Mouse (Mus musculus): Measurements from ENCODE around the gene Rb1. TPM values are rescaled to one million over a fixed set of nuclear protein-coding genes. Genes with fewer than 3 reads are reported as not detected.
A peak's percentile ranks its signal among the peaks of the same experiment; 100 is the strongest.

Gene Rb1
- 17.7 and 22.9 TPM in 2 replicates for polyA plus RNA-seq (2014; fragmentation: Nextera tagmentation; extraction: Ambion mirVana)

- H3K4me3 ChIP-seq (ENCODE audit: control insufficient read depth in 1 of 2, insufficient read depth in 1 of 2, low read depth in 1 of 2, low read length in 2 of 2), result peak within 1 kb of the TSS; percentile 97 to 100
- no peaks in the 10 kb centered on the region for H3K9me3 ChIP-seq (ENCODE audit: control insufficient read depth, low read length)
- peaks cover 3 to 13% of the 10 kb centered on the region in 2 experiments; a peak in 1 of 4 replicates for H3K4me1 ChIP-seq (ENCODE audit: control insufficient read depth in 2 of 2, insufficient read depth in 2 of 2, low read length in 2 of 2)
- H3K27ac ChIP-seq (replicated peaks in 1 of 2; ENCODE audit: control insufficient read depth in 1 of 2, insufficient read depth in 1 of 2, low read depth in 2 of 2, low read length in 2 of 2), result peak within 1 kb of the TSS; percentile 72 to 91
- H3K36me3 ChIP-seq (ENCODE audit: control insufficient read depth, insufficient read depth, low read length), result no peaks in the 10 kb centered on the region
- WGBS, result under 1% methylated on average over 96 of the region's 135 CpGs
- H3K9ac ChIP-seq (ENCODE audit: low read length), result peak within 1 kb of the TSS; percentile 87
- no peaks in the 10 kb centered on the region for H3K27me3 ChIP-seq (ENCODE audit: control insufficient read depth, insufficient read depth, low read length)
- peak; percentile 88 for ATAC-seq (ENCODE audit: insufficient number of reproducible peaks, insufficient read depth, low FRiP score, low read depth)
- H3K4me2 ChIP-seq (ENCODE audit: low read length), result peak within 1 kb of the TSS; percentile 74
These were observed at the start of gene Rb1 for GRCm38 (mm10) chr14:73325456-73326381. Rb1 (minus strand) TSS chr14:73325822.

- Histone ChIP-seq H3K9ac (ENCODE audit: low read length) (no peak overlapping the region), H3K4me3 (ENCODE audit: control insufficient read depth in 1 of 2, insufficient read depth in 1 of 2, low read depth in 1 of 2, low read length in 2 of 2) (no peak overlapping the region), H3K9me3 (ENCODE audit: control insufficient read depth, low read length) (no peaks in the 10 kb centered on the region), H3K4me1 (ENCODE audit: control insufficient read depth in 2 of 2, insufficient read depth in 2 of 2, low read length in 2 of 2) (peaks cover 6 to 35% of the 10 kb centered on the region in 2 experiments), H3K4me2 (ENCODE audit: low read length) (no peak overlapping the region), H3K27me3 (ENCODE audit: control insufficient read depth, insufficient read depth, low read length) (no peaks in the 10 kb centered on the region), H3K27ac (replicated peaks in 1 of 2; ENCODE audit: control insufficient read depth in 1 of 2, insufficient read depth in 1 of 2, low read depth in 2 of 2, low read length in 2 of 2) (no peak overlapping the region), H3K36me3 (ENCODE audit: control insufficient read depth, insufficient read depth, low read length) (peaks cover 59% of the 10 kb centered on the region)
- ATAC-seq (ENCODE audit: insufficient number of reproducible peaks, insufficient read depth, low FRiP score, low read depth), result no peak
- 72% methylated on average over 11 of the region's 11 CpGs for WGBS
These were observed 48.8 kb upstream of the Rb1 start for GRCm38 (mm10) chr14:73374315-73374890.

GRCm38 (mm10) chr14:73373606-73374005, 48.0 kb upstream of the Rb1 start:
- Histone ChIP-seq H3K4me2 (ENCODE audit: low read length) (no peak overlapping the region), H3K27me3 (ENCODE audit: control insufficient read depth, insufficient read depth, low read length) (no peaks in the 10 kb centered on the region), H3K9me3 (ENCODE audit: control insufficient read depth, low read length) (no peaks in the 10 kb centered on the region), H3K36me3 (ENCODE audit: control insufficient read depth, insufficient read depth, low read length) (peaks cover 58% of the 10 kb centered on the region), H3K27ac (replicated peaks in 1 of 2; ENCODE audit: control insufficient read depth in 1 of 2, insufficient read depth in 1 of 2, low read depth in 2 of 2, low read length in 2 of 2) (no peak overlapping the region), H3K4me3 (ENCODE audit: control insufficient read depth in 1 of 2, insufficient read depth in 1 of 2, low read depth in 1 of 2, low read length in 2 of 2) (no peak overlapping the region), H3K4me1 (ENCODE audit: control insufficient read depth in 2 of 2, insufficient read depth in 2 of 2, low read length in 2 of 2) (peaks cover 6 to 35% of the 10 kb centered on the region in 2 experiments), H3K9ac (ENCODE audit: low read length) (no peak overlapping the region)
- WGBS, result 67% methylated on average over 8 of the region's 8 CpGs
- no peak for ATAC-seq (ENCODE audit: insufficient number of reproducible peaks, insufficient read depth, low FRiP score, low read depth)

GRCm38 (mm10) chr14:73372990-73373389, 47.4 kb upstream of the Rb1 start:
- 88% methylated on average over 4 of the region's 4 CpGs for WGBS
- no peaks in the 10 kb centered on the region for H3K27me3 ChIP-seq (ENCODE audit: control insufficient read depth, insufficient read depth, low read length)
- no peaks in the 10 kb centered on the region for H3K9me3 ChIP-seq (ENCODE audit: control insufficient read depth, low read length)
- no peak overlapping the region for H3K27ac ChIP-seq (replicated peaks in 1 of 2; ENCODE audit: control insufficient read depth in 1 of 2, insufficient read depth in 1 of 2, low read depth in 2 of 2, low read length in 2 of 2)
- ATAC-seq (ENCODE audit: insufficient number of reproducible peaks, insufficient read depth, low FRiP score, low read depth), result no peak
- H3K4me2 ChIP-seq (ENCODE audit: low read length), result no peak overlapping the region
- H3K4me3 ChIP-seq (ENCODE audit: control insufficient read depth in 1 of 2, insufficient read depth in 1 of 2, low read depth in 1 of 2, low read length in 2 of 2), result no peak overlapping the region
- no peak overlapping the region for H3K9ac ChIP-seq (ENCODE audit: low read length)
- H3K36me3 ChIP-seq (ENCODE audit: control insufficient read depth, insufficient read depth, low read length), result peaks cover 58% of the 10 kb centered on the region
- peaks cover 6 to 35% of the 10 kb centered on the region in 2 experiments for H3K4me1 ChIP-seq (ENCODE audit: control insufficient read depth in 2 of 2, insufficient read depth in 2 of 2, low read length in 2 of 2)

- ATAC-seq (ENCODE audit: insufficient number of reproducible peaks, insufficient read depth, low FRiP score, low read depth), result no peak
- Histone ChIP-seq H3K27me3 (ENCODE audit: control insufficient read depth, insufficient read depth, low read length) (no peaks in the 10 kb centered on the region), H3K27ac (replicated peaks in 1 of 2; ENCODE audit: control insufficient read depth in 1 of 2, insufficient read depth in 1 of 2, low read depth in 2 of 2, low read length in 2 of 2) (no peak overlapping the region), H3K4me2 (ENCODE audit: low read length) (no peak overlapping the region), H3K4me3 (ENCODE audit: control insufficient read depth in 1 of 2, insufficient read depth in 1 of 2, low read depth in 1 of 2, low read length in 2 of 2) (no peak overlapping the region), H3K9ac (ENCODE audit: low read length) (no peak overlapping the region), H3K9me3 (ENCODE audit: control insufficient read depth, low read length) (no peaks in the 10 kb centered on the region), H3K4me1 (ENCODE audit: control insufficient read depth in 2 of 2, insufficient read depth in 2 of 2, low read length in 2 of 2) (peaks cover 6 to 35% of the 10 kb centered on the region in 2 experiments), H3K36me3 (ENCODE audit: control insufficient read depth, insufficient read depth, low read length) (peaks cover 61% of the 10 kb centered on the region)
- 87% methylated on average over 4 of the region's 4 CpGs for WGBS
These were observed 46.0 kb upstream of the Rb1 start for GRCm38 (mm10) chr14:73371577-73371976.

GRCm38 (mm10) chr14:73370695-73371372, 45.2 kb upstream of the Rb1 start:
- H3K27ac ChIP-seq (replicated peaks in 1 of 2; ENCODE audit: control insufficient read depth in 1 of 2, insufficient read depth in 1 of 2, low read depth in 2 of 2, low read length in 2 of 2), result peak overlapping the region in 1 of 2 experiments; percentile 25; a peak in 1 of 4 replicates
- H3K4me2 ChIP-seq (ENCODE audit: low read length), result no peak overlapping the region
- WGBS, result 76% methylated on average over 23 of the region's 23 CpGs
- no peak overlapping the region for H3K4me3 ChIP-seq (ENCODE audit: control insufficient read depth in 1 of 2, insufficient read depth in 1 of 2, low read depth in 1 of 2, low read length in 2 of 2)
- H3K27me3 ChIP-seq (ENCODE audit: control insufficient read depth, insufficient read depth, low read length), result no peaks in the 10 kb centered on the region
- no peak overlapping the region for H3K9ac ChIP-seq (ENCODE audit: low read length)
- no peaks in the 10 kb centered on the region for H3K9me3 ChIP-seq (ENCODE audit: control insufficient read depth, low read length)
- no peak for ATAC-seq (ENCODE audit: insufficient number of reproducible peaks, insufficient read depth, low FRiP score, low read depth)
- H3K4me1 ChIP-seq (ENCODE audit: control insufficient read depth in 2 of 2, insufficient read depth in 2 of 2, low read length in 2 of 2), result peaks cover 6 to 32% of the 10 kb centered on the region in 2 experiments
- H3K36me3 ChIP-seq (ENCODE audit: control insufficient read depth, insufficient read depth, low read length), result peaks cover 69% of the 10 kb centered on the region

GRCm38 (mm10) chr14:73370078-73370670, 44.6 kb upstream of the Rb1 start:
- H3K4me3 ChIP-seq (ENCODE audit: control insufficient read depth in 1 of 2, insufficient read depth in 1 of 2, low read depth in 1 of 2, low read length in 2 of 2), result no peak overlapping the region
- 50% methylated on average over 11 of the region's 11 CpGs for WGBS
- H3K9me3 ChIP-seq (ENCODE audit: control insufficient read depth, low read length), result no peaks in the 10 kb centered on the region
- peaks cover 70% of the 10 kb centered on the region for H3K36me3 ChIP-seq (ENCODE audit: control insufficient read depth, insufficient read depth, low read length)
- peak overlapping the region in 1 of 2 experiments; percentile 25; a peak in 1 of 4 replicates for H3K27ac ChIP-seq (replicated peaks in 1 of 2; ENCODE audit: control insufficient read depth in 1 of 2, insufficient read depth in 1 of 2, low read depth in 2 of 2, low read length in 2 of 2)
- peaks cover 6 to 26% of the 10 kb centered on the region in 2 experiments for H3K4me1 ChIP-seq (ENCODE audit: control insufficient read depth in 2 of 2, insufficient read depth in 2 of 2, low read length in 2 of 2)
- H3K4me2 ChIP-seq (ENCODE audit: low read length), result no peak overlapping the region
- no peak for ATAC-seq (ENCODE audit: insufficient number of reproducible peaks, insufficient read depth, low FRiP score, low read depth)
- H3K27me3 ChIP-seq (ENCODE audit: control insufficient read depth, insufficient read depth, low read length), result no peaks in the 10 kb centered on the region
- H3K9ac ChIP-seq (ENCODE audit: low read length), result no peak overlapping the region
